Mouse (Mus musculus): ENCODE data around the gene Ank3. TPM values are rescaled to one million over a fixed set of nuclear protein-coding genes. Genes with fewer than 3 reads are reported as not detected.

Gene Ank3
- polyA plus RNA-seq, 1 experiment from 2014 or later, result 69.3 TPM

DNA sequence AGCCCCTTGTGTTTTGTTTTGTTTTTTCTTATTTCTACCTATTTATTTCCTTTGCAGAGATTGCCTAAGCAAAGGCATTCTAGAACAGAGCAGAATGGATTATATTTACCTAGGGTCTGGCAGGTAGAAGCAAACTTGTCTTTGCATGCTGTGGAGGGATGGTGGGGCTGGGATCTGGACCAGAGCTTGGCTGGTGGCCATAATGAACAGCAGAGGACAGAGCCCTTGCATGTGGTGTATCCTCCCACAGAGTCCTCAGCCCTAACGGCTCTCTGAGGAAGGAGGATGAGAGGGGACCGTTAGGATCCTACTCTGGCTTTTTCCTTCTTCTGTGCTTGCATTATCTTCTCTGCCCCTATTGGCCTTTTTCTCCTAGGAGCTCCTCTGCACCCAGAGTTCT lies 79.1 kb downstream of the Ank3 start:
- H3K9me3 ChIP-seq (ENCODE audit: control insufficient read depth, low read length), result no peaks in the 10 kb centered on the region
- no peak overlapping the region for H3K4me2 ChIP-seq (ENCODE audit: low read length)
- no peaks in the 10 kb centered on the region for H3K4me1 ChIP-seq (ENCODE audit: control insufficient read depth, insufficient read depth, low read depth, low read length)
- H3K27me3 ChIP-seq (replicated peaks; ENCODE audit: control insufficient read depth, insufficient read depth, low read length), result no peaks in the 10 kb centered on the region
- WGBS, result 78% methylated on average over 2 of the region's 2 CpGs
- H3K9ac ChIP-seq (ENCODE audit: low read depth, low read length), result no peak overlapping the region
- H3K4me3 ChIP-seq (ENCODE audit: low read length), result no peak overlapping the region
- H3K27ac ChIP-seq (ENCODE audit: low read depth, low read length), result no peak overlapping the region
- H3K36me3 ChIP-seq (ENCODE audit: control insufficient read depth, insufficient read depth, low read length), result no peaks in the 10 kb centered on the region
- ATAC-seq, result no peak

DNA sequence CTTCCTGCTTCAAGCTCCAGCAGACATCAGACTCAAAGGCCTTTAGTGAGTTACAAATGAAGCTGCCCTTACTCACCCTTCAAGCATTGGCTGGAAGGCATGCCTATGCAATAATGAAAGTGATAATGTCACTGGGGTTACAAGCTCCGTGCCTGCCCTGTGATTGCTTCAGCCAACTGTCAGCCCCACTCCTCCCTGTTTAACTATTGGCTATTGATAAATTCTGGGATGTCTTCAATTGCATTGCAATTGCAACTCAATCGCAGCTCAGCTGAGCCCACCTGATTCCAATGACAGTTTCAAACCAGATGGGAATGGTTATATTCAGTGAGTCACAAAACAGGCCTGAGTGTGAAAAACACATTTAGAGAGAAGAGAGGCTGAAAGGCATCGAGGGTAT lies 80.3 kb downstream of the Ank3 start:
- 45% methylated on average over 3 of the region's 3 CpGs for WGBS
- H3K27me3 ChIP-seq (replicated peaks; ENCODE audit: control insufficient read depth, insufficient read depth, low read length), result no peaks in the 10 kb centered on the region
- ATAC-seq, result no peak

DNA sequence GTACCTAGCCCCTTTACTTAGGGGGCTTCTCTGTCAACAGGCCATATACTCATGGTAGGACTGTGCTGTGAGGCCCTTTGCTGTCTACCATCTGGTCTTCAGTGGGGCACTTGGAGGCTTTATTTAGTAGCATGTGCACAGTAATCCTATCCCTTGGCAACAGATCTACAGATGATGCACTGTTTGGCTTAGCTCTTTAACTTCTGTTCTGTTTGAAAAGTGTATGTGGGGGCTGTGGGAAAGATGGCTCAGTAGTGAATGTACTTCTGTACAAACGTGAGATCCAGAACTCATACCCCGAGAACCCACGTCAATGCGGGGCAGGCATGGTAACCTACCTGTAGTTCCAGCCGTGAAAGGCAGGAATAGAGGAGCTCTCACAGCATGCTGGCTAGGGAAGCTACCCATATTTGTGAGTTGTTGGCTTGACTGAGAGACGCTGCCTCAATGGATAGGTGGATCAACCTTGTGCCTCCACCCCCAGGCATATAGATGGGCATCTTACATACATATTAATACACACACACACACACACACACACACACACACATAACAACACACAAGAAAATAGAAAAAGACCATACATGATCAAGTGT lies 86.7 kb downstream of the Ank3 start:
- H3K27ac ChIP-seq (ENCODE audit: low read depth, low read length), result no peak overlapping the region
- H3K4me2 ChIP-seq (ENCODE audit: low read length), result no peak overlapping the region
- no peak overlapping the region for H3K9ac ChIP-seq (ENCODE audit: low read depth, low read length)
- H3K4me1 ChIP-seq (ENCODE audit: control insufficient read depth, insufficient read depth, low read depth, low read length), result no peaks in the 10 kb centered on the region
- no peaks in the 10 kb centered on the region for H3K36me3 ChIP-seq (ENCODE audit: control insufficient read depth, insufficient read depth, low read length)
- no peak overlapping the region for H3K4me3 ChIP-seq (ENCODE audit: low read length)
- no peaks in the 10 kb centered on the region for H3K9me3 ChIP-seq (ENCODE audit: control insufficient read depth, low read length)
- ATAC-seq, result no peak
- 90% methylated on average over 6 of the region's 6 CpGs for WGBS
- no peaks in the 10 kb centered on the region for H3K27me3 ChIP-seq (replicated peaks; ENCODE audit: control insufficient read depth, insufficient read depth, low read length)

More for the DNA sequence above, 80.3 kb downstream of the Ank3 start:
- no peaks in the 10 kb centered on the region for H3K36me3 ChIP-seq (ENCODE audit: control insufficient read depth, insufficient read depth, low read length)
- no peak overlapping the region for H3K27ac ChIP-seq (ENCODE audit: low read depth, low read length)
- H3K4me1 ChIP-seq (ENCODE audit: control insufficient read depth, insufficient read depth, low read depth, low read length), result no peaks in the 10 kb centered on the region
- no peaks in the 10 kb centered on the region for H3K9me3 ChIP-seq (ENCODE audit: control insufficient read depth, low read length)
- no peak overlapping the region for H3K4me2 ChIP-seq (ENCODE audit: low read length)
- H3K4me3 ChIP-seq (ENCODE audit: low read length), result no peak overlapping the region
- no peak overlapping the region for H3K9ac ChIP-seq (ENCODE audit: low read depth, low read length)

DNA sequence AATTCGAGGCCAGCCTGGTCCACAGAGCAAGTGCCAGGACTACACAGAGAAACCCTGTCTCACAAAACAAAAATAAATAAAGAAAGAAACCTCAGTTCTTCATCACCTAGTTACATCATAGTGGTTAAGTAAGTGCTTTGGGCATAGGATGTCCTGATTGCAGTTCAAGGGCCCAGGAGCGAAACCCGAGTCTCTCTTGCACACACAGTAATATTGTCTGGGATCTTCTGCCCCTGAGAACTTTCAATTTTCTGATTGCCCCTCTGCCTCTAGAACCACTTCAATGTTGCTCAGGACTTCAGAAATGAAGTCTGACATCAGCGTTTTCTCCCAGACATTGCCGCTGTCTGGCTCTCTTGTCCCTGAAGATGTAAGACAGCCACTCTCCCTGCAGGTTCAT lies 91.6 kb downstream of the Ank3 start:
- ATAC-seq, result no peak
- WGBS, result 76% methylated on average over 5 of the region's 5 CpGs
- H3K4me3 ChIP-seq (ENCODE audit: low read length), result no peak overlapping the region

DNA sequence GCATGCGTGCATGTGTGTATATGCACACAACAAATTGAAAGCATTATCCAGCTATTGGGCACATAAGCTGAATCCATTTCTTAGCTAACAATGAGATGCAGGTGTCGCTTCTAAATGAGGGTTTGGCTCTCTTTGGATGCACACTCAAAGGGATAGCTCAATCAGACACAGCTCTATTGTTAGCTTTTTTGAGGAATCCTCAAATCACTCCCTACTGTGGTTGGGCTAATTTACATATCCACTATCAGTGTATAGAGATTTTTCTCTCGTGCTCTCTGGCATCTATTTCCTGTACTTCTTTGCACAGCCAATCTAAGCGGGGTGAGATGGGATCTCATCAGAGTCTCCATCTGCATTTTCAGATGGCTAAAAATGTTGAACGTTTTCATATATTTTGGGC lies 93.4 kb downstream of the Ank3 start:
- 57% methylated on average over 5 of the region's 5 CpGs for WGBS
- no peak overlapping the region for H3K4me2 ChIP-seq (ENCODE audit: low read length)
- H3K4me1 ChIP-seq (ENCODE audit: control insufficient read depth, insufficient read depth, low read depth, low read length), result no peaks in the 10 kb centered on the region
- H3K27ac ChIP-seq (ENCODE audit: low read depth, low read length), result no peak overlapping the region
- no peaks in the 10 kb centered on the region for H3K9me3 ChIP-seq (ENCODE audit: control insufficient read depth, low read length)
- no peak overlapping the region for H3K9ac ChIP-seq (ENCODE audit: low read depth, low read length)
- ATAC-seq, result no peak
- no peaks in the 10 kb centered on the region for H3K36me3 ChIP-seq (ENCODE audit: control insufficient read depth, insufficient read depth, low read length)
- H3K27me3 ChIP-seq (replicated peaks; ENCODE audit: control insufficient read depth, insufficient read depth, low read length), result no peaks in the 10 kb centered on the region
- H3K4me3 ChIP-seq (ENCODE audit: low read length), result no peak overlapping the region

More for the DNA sequence above, 91.6 kb downstream of the Ank3 start:
- no peak overlapping the region for H3K27ac ChIP-seq (ENCODE audit: low read depth, low read length)
- no peak overlapping the region for H3K9ac ChIP-seq (ENCODE audit: low read depth, low read length)
- H3K4me1 ChIP-seq (ENCODE audit: control insufficient read depth, insufficient read depth, low read depth, low read length), result no peaks in the 10 kb centered on the region
- H3K36me3 ChIP-seq (ENCODE audit: control insufficient read depth, insufficient read depth, low read length), result no peaks in the 10 kb centered on the region
- H3K4me2 ChIP-seq (ENCODE audit: low read length), result no peak overlapping the region
- H3K27me3 ChIP-seq (replicated peaks; ENCODE audit: control insufficient read depth, insufficient read depth, low read length), result no peaks in the 10 kb centered on the region
- no peaks in the 10 kb centered on the region for H3K9me3 ChIP-seq (ENCODE audit: control insufficient read depth, low read length)

DNA sequence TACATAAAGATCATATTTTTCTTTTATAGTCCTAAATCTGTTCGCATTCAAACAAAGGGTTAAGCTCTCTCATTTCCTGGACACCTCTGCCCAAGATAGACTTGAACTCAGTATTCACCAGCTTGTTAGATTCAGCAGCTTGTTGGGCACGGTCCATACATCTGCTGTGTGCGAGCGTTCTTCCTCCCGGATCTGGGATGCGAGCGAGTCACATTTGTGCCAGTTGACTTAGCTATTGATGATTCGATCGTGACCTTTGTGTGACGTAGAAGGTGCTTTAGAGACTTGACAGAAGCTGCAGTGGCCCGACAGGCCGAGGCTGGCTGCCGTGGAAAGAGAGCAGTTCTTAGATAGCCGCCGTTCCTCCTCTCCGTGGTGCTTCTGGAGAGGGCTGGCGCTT lies 98.8 kb downstream of the Ank3 start:
- H3K36me3 ChIP-seq (ENCODE audit: control insufficient read depth, insufficient read depth, low read length), result no peaks in the 10 kb centered on the region
- peaks cover 11% of the 10 kb centered on the region for H3K4me1 ChIP-seq (ENCODE audit: control insufficient read depth, insufficient read depth, low read depth, low read length)
- H3K27me3 ChIP-seq (replicated peaks; ENCODE audit: control insufficient read depth, insufficient read depth, low read length), result no peaks in the 10 kb centered on the region
- 79% methylated on average over 17 of the region's 17 CpGs for WGBS
- H3K4me2 ChIP-seq (ENCODE audit: low read length), result no peak overlapping the region
- no peak overlapping the region for H3K4me3 ChIP-seq (ENCODE audit: low read length)
- no peak overlapping the region for H3K27ac ChIP-seq (ENCODE audit: low read depth, low read length)
- no peaks in the 10 kb centered on the region for H3K9me3 ChIP-seq (ENCODE audit: control insufficient read depth, low read length)
- H3K9ac ChIP-seq (ENCODE audit: low read depth, low read length), result no peak overlapping the region
- no peak for ATAC-seq

DNA sequence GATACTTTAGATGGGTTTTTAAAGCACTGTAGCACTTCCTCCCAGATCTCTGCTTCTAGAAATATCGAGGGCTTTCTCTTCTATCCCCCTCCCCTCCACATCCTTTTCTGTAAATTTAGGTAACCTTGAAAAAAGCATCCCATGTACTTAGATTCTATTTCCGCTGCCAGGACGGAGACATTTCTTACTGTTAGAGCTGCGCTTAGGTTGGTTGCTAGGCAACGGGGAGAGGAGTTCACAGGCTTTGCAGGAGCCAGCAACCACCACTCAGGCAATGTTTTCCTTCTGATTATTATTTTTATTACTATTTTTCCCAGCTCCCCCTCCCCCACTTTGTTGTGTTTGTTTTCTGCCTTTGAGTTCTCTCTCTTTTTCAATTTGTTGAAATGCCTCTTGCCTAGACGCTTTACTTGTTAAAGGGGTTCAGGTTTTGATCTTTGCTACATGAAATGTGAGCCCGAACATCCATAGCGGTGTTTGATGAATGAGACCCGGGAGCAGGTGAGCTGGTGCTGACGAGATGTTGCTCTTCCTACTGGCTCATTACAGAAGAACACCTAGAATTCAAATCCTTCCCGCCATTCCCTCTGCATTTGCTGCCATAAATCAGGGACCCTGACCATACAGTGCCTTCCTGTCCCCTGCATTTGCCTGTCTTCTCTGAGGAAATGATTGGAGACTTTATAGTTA lies 101.7 kb downstream of the Ank3 start:
- Histone ChIP-seq H3K9me3 (ENCODE audit: control insufficient read depth, low read length) (no peaks in the 10 kb centered on the region), H3K9ac (ENCODE audit: low read depth, low read length) (no peak overlapping the region), H3K27me3 (replicated peaks; ENCODE audit: control insufficient read depth, insufficient read depth, low read length) (no peaks in the 10 kb centered on the region), H3K4me3 (ENCODE audit: low read length) (no peak overlapping the region), H3K4me2 (ENCODE audit: low read length) (peak overlapping the region; percentile 34), H3K4me1 (ENCODE audit: control insufficient read depth, insufficient read depth, low read depth, low read length) (peaks cover 11% of the 10 kb centered on the region), H3K36me3 (ENCODE audit: control insufficient read depth, insufficient read depth, low read length) (no peaks in the 10 kb centered on the region), H3K27ac (ENCODE audit: low read depth, low read length) (peak overlapping the region; percentile 52)
- 33% methylated on average over 11 of the region's 11 CpGs for WGBS
- ATAC-seq, result peak; percentile 90

DNA sequence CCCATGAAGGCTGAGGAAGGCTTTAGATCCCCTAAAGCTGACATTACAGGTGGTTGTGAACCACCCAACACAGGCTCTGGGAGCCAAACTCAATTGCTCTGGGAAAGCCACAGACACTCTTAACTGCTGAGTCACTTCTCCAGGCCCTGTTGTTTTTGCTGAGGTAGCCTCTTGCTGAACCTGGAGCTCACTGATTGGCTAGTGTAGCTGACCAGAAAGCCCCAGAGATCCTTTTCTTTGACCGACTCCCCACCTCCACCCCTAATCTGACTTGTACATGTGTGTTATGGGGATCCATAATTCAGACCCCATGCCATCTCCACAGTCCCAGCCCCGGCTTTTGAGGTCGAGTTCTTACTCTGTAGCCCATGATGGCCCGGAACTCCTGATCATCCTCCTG lies 105.2 kb downstream of the Ank3 start:
- H3K4me2 ChIP-seq (ENCODE audit: low read length), result no peak overlapping the region
- no peak for ATAC-seq

DNA sequence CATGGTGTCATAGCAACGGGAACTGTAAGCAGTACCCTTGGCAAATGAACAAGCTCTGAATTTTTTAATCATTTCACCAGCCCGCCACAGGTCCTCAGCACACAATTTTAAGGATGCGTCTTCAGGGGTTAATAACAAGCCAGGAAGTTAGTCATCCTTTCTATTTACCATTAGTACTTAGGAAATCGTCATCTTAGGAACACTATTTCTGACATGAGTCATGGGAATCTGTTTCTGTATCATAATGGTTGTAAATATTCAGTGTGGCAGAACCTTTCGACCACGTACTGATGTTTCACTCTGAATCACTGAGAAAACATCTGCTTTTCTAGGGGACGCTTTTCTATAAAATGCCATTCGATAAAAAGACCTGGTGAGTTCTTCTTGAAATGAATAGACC lies 109.1 kb downstream of the Ank3 start:
- Histone ChIP-seq H3K4me2 (ENCODE audit: low read length) (no peak overlapping the region), H3K27me3 (replicated peaks; ENCODE audit: control insufficient read depth, insufficient read depth, low read length) (no peaks in the 10 kb centered on the region), H3K27ac (ENCODE audit: low read depth, low read length) (no peak overlapping the region), H3K4me1 (ENCODE audit: control insufficient read depth, insufficient read depth, low read depth, low read length) (no peaks in the 10 kb centered on the region), H3K9ac (ENCODE audit: low read depth, low read length) (no peak overlapping the region), H3K4me3 (ENCODE audit: low read length) (no peak overlapping the region), H3K9me3 (ENCODE audit: control insufficient read depth, low read length) (no peaks in the 10 kb centered on the region), H3K36me3 (ENCODE audit: control insufficient read depth, insufficient read depth, low read length) (no peaks in the 10 kb centered on the region)
- ATAC-seq, result no peak
- 88% methylated on average over 8 of the region's 8 CpGs for WGBS

More for the DNA sequence above, 105.2 kb downstream of the Ank3 start:
- H3K9ac ChIP-seq (ENCODE audit: low read depth, low read length), result no peak overlapping the region
- no peak overlapping the region for H3K4me3 ChIP-seq (ENCODE audit: low read length)
- H3K27me3 ChIP-seq (replicated peaks; ENCODE audit: control insufficient read depth, insufficient read depth, low read length), result no peaks in the 10 kb centered on the region
- H3K9me3 ChIP-seq (ENCODE audit: control insufficient read depth, low read length), result no peaks in the 10 kb centered on the region
- 95% methylated on average over 4 of the region's 4 CpGs for WGBS
- peaks cover 11% of the 10 kb centered on the region for H3K4me1 ChIP-seq (ENCODE audit: control insufficient read depth, insufficient read depth, low read depth, low read length)
- H3K36me3 ChIP-seq (ENCODE audit: control insufficient read depth, insufficient read depth, low read length), result no peaks in the 10 kb centered on the region
- no peak overlapping the region for H3K27ac ChIP-seq (ENCODE audit: low read depth, low read length)

All from hindbrain, embryonic 16.5 days (tissue).